Mouse (Mus musculus) gastrocnemius, adult 2 months (tissue): ENCODE results near the gene H2-DMb1. TPM values are rescaled to one million over a fixed set of nuclear protein-coding genes. Genes with fewer than 3 reads are reported as not detected.
"Not testable (repeated sequence)": the region's sequence is repeated elsewhere in the genome, so short reads cannot be mapped to it uniquely, and the experiment has no call there.

Experiments used
- DNase-seq: peaks from one replicate; pipeline ENCODE4 v3.0.0; 2022
- H3K27ac ChIP-seq: fragments of 200-600 bp; 2 replicates; pipeline ENCODE4 v1.8.1; 2022; ENCODE audit warnings: mild to moderate bottlenecking
- H3K4me3 ChIP-seq: fragments of 200-600 bp; 2 replicates; pipeline ENCODE4 v1.8.1; 2022; ENCODE audit warnings: mild to moderate bottlenecking, moderate library complexity
- CTCF ChIP-seq: fragments of 200-600 bp; IDR thresholded peaks from 2 replicates; pipeline ENCODE4 v1.8.1; 2022; ENCODE audit warnings: antibody characterized with exemption, mild to moderate bottlenecking, moderate library complexity
- intact Hi-C: fragments of 180-260 bp; cut with DNase I; formaldehyde crosslinking; loops from one replicate; pipeline ENCODE4 v1.15.1; 2025
- total RNA-seq, 2 experiments: library from RNA; stranded (reverse); gene quantifications; 2 replicates each; pipeline ENCODE4 v1.2.3; 2021

Gene H2-DMb1
- total RNA-seq, 2 experiments from 2014 or later: 0.38 to 0.61 TPM

DNA sequence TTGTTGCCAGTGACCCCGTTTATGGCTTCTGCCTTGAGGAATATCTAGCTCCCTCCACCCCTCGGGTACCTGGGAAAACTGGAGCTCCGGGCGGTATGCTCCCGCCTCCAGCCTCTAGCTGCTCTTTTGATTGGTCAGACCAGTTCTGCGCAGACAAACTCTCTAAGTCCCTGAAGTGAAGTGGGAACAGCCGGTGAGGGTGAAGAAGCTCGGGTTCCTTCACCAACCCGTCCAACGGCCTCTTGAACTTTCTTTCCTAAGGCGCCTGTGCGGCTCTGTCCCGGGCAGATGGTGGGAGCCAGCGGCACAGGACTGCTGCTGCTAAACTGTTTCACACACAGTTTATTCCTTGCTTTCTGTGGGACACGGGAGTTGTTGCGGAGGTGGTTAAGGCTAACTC is 13.5 kb upstream of the H2-DMb1 start:
- peak; percentile 65 for DNase-seq
- H3K27ac ChIP-seq: peak overlapping the region; percentile 52
- peak overlapping the region; percentile 61 for H3K4me3 ChIP-seq
- TF ChIP-seq CTCF: no peak
- intact Hi-C loops: no loop called here

DNA sequence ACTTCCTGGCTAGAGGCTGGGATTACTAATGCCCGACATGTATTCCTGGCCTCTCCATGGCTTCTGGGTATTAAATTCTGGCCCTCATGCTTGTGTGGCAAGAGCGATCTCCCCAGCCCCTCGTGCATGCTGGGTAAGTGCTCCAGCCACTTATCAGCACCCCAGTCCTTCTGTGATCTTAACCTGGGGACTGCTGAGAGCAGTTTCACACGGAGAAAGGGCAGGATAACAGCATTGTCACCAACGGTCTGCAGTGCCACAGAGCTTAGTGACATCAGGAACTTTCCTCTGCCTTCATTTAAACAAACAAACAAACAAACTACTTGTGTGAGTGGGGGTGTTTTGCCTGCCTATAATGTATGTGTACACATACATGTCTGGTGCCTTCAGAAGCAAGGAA is 12.6 kb upstream of the H2-DMb1 start:
- H3K4me3 ChIP-seq: no peak overlapping the region
- intact Hi-C loops: no loop called here

DNA sequence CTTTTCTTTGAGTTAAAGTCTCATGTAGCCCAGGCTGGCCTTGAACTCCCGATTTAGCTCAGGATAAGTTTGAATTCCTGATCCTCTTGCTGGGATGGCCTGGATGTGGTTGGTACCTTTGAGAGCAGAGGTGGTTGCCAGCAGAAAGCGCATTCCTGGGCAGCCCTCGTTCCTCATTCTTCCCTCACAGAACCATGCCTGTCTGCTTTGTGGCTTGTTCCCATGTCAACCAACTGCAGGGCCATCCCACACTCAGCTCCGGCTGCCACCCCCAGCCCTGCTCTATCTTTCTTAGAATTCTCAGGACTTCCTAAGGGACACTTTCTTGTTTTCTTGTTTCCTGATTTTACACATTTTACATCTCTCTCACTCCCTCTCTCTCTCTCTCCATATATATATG is 11.4 kb upstream of the H2-DMb1 start:
- no peak for DNase-seq
- no peak for TF ChIP-seq CTCF
- Histone ChIP-seq H3K27ac (no peak overlapping the region), H3K4me3 (no peak overlapping the region)
- intact Hi-C loops: no loop called here

More for the DNA sequence above, 12.6 kb upstream of the H2-DMb1 start:
- H3K27ac ChIP-seq: no peak overlapping the region
- no peak for TF ChIP-seq CTCF
- DNase-seq: no peak

DNA sequence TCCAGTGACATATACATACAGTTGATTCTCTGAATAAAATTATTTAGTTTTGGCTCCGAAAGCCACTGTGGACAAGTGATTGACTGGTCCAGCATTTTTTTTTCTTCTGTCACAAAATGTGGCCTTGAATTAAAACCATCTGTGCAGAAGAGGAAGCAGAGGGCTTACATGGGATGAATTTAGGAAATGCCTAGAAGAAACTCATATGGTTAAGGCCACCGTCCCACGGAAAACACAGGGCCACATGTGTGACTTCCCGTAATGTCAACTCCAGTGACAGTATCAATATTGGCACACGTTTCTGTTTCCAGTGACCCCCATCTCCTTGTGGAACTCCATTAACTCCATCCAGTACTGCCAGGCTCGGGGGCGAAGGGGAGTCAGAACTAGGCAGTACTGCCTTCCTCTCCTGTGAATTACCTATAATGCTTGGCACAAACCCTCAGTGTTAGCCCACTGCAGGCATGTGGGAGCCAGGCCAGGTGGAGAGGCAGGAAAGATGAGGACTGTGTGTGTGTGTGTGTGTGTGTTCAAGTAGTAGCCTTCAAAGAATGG is 10.3 kb upstream of the H2-DMb1 start:
- Histone ChIP-seq H3K27ac (peak overlapping the region; percentile 38), H3K4me3 (no peak overlapping the region)
- intact Hi-C loops: no loop called here
- no peak for TF ChIP-seq CTCF
- no peak for DNase-seq

DNA sequence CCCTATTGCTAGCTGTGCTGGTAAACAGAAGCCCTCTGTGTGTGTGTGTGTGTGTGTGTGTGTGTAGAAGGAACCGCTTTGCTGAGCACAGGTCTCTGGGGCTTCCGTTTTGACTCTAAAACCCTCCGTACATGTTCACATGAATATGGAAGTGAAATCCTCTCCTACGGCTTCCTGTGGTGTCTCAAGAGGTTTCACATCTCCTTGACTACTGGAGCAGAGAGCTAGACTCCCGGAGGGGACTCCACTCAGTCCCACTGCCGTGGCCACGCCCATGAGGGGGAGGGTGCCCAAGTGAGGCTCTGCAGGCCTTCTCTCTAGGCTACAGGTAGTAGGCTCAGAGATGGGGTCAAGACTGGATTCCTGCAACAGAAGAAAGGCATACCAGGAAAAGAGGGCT is 9.8 kb upstream of the H2-DMb1 start, which contains the start of gene H2-DMb2:
TSS of gene H2-DMb2 (plus strand) at position 275 of the 400 bp plus-strand sequence.
- intact Hi-C loops: no loop called here
- Histone ChIP-seq H3K27ac (peak within 1 kb of the TSS; percentile 38), H3K4me3 (no peak within 1 kb of the TSS)
- TF ChIP-seq CTCF: no peak
- peak; percentile 68 for DNase-seq

DNA sequence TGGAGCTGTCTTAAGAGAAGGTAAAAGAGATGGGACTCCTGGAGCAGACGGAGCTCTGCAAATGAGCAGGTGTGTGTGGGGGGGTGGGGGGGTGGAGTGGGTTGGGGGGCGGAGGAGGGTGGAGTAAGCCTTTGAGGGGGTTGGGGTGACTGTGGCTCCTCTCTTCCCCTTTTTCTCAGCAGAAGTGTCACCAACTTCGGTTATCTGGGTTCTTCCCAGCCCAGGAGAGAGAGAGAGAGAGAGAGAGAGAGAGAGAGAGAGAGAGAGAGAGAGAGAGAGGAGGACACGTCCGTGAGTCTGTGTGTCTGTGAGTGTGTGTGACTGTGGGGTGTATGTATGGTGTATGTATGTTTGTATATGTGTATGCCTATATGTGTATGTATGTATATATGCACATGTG is 9.4 kb upstream of the H2-DMb1 start:
- intact Hi-C loops: no loop called here
- DNase-seq: no peak
- no peak for TF ChIP-seq CTCF
- H3K27ac ChIP-seq: no peak overlapping the region
- H3K4me3 ChIP-seq: no peak overlapping the region

DNA sequence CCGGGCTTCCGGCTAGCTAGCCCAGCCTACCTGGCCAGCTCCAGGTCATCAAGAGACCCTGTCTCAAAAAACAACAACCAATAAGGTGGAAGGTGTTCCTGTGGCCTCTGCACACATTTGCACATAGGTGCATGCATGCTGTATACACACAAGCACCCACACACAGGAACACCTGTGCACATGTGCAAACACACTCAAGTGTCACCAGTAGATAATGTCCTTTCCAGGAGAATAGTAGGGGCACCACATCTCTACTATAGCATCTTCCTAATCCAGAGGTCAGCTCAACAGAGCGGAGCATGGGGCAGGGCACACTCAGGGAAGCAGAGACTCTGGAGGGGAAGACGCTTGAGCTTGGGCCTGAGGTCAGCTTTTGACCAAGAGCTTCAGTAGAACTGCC is 8.7 kb upstream of the H2-DMb1 start:
- H3K27ac ChIP-seq, intact Hi-C loops, DNase-seq, H3K4me3 ChIP-seq: not testable (repeated sequence)

DNA sequence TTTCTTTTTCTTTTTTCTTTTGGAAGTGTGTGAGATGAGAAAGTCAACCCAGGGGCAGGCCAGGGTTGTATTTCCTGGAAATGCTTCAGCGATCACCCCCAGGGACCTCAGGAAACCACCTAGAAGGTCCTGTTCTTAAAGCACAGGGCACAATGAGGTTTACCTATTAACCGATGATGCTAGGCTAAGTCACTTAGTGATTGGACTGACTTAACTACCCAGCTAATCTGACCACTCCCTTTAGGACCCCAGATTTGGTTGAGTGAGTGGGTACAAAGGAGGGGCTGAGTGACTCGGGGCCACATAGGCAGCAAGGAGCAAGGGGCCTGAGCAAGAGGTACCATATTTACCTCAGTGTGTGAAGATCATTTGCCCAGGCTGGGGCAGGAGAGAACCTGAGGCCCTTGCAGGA is 7.9 kb upstream of the H2-DMb1 start:
- no peak for TF ChIP-seq CTCF
- no peak for DNase-seq
- intact Hi-C loops: no loop called here
- H3K27ac ChIP-seq: no peak overlapping the region
- no peak overlapping the region for H3K4me3 ChIP-seq

DNA sequence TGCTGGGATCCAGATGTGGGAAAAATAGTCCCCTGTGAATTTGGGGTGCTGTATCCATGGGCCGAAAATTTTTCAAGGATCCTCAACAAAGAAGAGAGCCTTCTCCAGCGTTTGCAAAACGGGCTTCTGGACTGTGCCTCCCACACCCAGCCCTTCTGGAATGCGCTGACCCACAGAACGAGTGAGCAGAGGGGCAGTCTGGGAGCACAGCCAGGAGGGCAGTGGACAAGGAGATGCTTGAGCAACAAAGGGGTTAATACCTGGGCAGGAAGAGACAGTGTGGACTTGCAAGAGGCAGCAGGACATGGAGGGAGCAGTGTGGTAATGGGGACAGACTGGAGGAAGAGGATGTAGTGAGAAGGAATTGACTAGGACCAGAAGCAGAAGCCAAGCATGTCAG is 2.7 kb downstream of the H2-DMb1 start:
- intact Hi-C loops: no loop called here
- no peak for TF ChIP-seq CTCF
- no peak overlapping the region for H3K27ac ChIP-seq
- no peak for DNase-seq
- H3K4me3 ChIP-seq: no peak overlapping the region

DNA sequence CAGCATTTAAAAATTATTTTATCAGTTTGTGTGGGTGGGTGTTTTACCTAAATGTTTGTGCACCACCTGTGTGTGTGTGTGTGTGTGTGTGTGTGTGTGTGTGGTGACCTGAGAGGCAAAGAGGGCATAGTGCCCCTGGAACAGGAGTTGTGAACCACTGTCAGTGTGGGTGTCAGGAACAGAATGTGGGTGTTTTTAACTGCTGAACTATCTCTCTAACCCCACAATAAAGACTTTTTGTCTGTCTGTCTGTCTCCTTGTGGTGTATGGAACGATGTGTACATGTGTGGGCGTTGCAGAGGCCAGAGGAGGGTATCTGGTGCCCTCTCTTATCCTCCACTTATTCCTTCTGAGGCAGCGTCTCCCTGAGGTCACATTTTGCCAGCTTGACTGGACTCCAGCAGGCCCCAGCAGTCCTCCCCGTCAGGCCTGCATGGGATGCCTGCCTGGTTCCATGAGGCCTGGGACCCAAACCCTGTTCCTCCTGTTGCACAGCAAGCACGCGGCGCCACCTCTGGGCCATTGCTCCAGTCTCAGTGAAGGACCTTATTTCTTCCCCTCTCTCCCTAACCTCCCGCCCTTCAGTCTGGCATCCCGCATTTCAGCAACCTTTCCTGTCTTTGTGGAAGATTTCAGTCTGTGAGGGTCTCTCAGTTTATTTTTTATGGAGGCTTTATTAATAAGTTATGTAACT is 11.5 kb downstream of the H2-DMb1 start:
- intact Hi-C loops: no loop called here
- DNase-seq: no peak
- no peak overlapping the region for H3K27ac ChIP-seq
- no peak overlapping the region for H3K4me3 ChIP-seq
- peak; percentile 23; the same call in 1 of the 2 replicates for TF ChIP-seq CTCF

DNA sequence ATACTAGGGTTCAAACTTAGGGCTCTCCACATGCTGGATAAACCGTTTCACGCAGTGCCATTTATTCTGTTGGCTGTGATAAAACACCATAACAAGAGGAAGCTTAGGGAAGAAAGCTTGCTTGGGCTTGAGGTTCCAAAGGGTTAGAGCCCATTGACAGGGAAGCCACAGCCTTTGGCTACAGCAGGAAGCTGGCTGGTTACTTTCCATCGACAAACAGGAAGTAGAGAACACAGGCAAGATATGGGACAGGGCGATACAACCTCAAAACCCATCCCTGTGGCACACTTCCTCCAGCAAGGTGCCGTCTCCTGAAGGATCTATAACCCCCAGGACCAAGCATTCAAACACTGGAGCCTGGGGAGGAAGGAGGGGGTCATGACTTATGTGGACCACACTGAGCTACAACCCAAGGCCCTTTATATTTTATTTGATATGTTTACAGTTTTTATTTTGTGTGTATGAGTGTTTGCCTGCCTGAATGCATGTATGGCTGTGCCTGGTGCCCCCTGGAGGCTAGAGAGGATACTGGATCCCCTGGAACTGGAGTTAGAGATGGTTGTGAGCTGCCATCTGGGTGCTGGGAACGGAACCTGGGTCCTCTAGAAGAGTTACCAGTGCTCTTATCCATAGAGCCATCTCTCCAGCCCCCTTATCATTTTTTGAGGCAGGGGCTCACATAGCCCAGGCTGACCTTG is 12.3 kb downstream of the H2-DMb1 start:
- intact Hi-C loops: no loop called here

DNA sequence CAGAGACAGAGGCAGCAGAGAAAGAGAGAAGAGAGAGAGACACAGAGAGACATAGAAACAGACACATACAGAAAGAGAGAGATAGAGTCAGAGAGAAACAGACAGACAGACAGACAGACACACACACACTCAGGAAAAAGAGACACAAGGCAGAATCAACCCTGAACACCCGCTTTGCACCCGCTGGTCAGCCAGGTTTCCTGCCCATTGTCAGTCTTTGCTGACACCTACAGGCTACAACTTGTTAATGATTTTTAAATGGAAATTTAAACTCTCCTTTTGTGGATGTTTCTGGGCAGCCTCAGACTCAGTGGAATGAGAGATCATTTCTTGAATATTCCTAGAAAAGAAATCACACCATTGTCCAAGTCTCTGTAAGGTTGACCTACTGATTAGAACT is 16.4 kb downstream of the H2-DMb1 start:
- H3K4me3 ChIP-seq: no peak overlapping the region
- no peak overlapping the region for H3K27ac ChIP-seq
- peak; percentile 74 for TF ChIP-seq CTCF
- intact Hi-C loops: loop anchor here (1.0 to 2.0 kb wide), 3 partner anchors 34 to 92 kb away; no protein-coding TSS in a partner anchor
- peak; percentile 53 for DNase-seq

More for the DNA sequence above, 12.3 kb downstream of the H2-DMb1 start:
- Histone ChIP-seq H3K4me3 (no peak overlapping the region), H3K27ac (no peak overlapping the region)
- peak; percentile 35; the same call in 1 of the 2 replicates for TF ChIP-seq CTCF
- no peak for DNase-seq

DNA sequence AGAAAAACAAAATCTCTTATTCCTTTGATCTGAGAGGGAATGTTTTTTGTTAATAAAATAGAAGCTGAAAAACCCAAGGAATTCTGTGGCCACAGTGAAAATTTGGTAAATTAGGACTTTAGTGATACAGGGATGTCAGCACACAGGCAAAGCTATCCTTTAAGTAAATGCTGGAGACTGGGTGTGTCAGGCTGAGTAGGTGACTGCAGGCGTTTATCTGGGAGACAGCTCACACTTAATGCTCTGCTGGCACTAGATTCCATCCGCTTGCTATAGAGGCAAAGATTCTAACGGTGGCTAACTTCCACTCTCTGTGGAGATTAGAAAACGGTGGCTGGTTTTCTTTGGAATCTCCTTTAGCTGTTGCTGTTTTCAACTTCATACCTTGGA is 17.6 kb downstream of the H2-DMb1 start:
- no peak for TF ChIP-seq CTCF
- intact Hi-C loops: loop anchor here (1.0 to 10.0 kb wide), 4 partner anchors 34 to 134 kb away; partner anchors contain the start of gene H2-Eb1
- Histone ChIP-seq H3K27ac (no peak overlapping the region), H3K4me3 (no peak overlapping the region)
- DNase-seq: no peak
